Mouse (Mus musculus) intestine, embryonic 16.5 days (tissue): ENCODE data around the gene Mtpn. TPM values are rescaled to one million over a fixed set of nuclear protein-coding genes. Genes with fewer than 3 reads are reported as not detected.

Experiments used
- ATAC-seq: fragments of 200-750 bp; cut with Nextera tagmentation; 2 replicates; pipeline ENCODE4 v1.8.0; 2017; ENCODE audit warnings: moderate TSS enrichment, moderate library complexity
- H3K27ac ChIP-seq: fragments of 300-500 bp; sonication (generic); 2 replicates; pipeline ENCODE4 v1.5.1; 2014; ENCODE audit warnings: mild to moderate bottlenecking, low read length
- H3K27me3 ChIP-seq: fragments of 300-500 bp; sonication (generic); replicated peaks from 2 replicates; pipeline ENCODE4 v1.6.1; 2014; ENCODE audit warnings: low read length, control low read depth, mixed read lengths; ENCODE audit not compliant: control insufficient read depth, insufficient read depth
- H3K36me3 ChIP-seq: fragments of 300-500 bp; sonication (generic); 2 replicates; pipeline ENCODE4 v1.6.1; 2014; ENCODE audit warnings: low read length, control low read depth; ENCODE audit not compliant: control insufficient read depth, insufficient read depth
- H3K4me1 ChIP-seq: fragments of 300-500 bp; sonication (generic); 2 replicates; pipeline ENCODE4 v1.6.1; 2014; ENCODE audit warnings: low read length, control low read depth, mixed read lengths; ENCODE audit not compliant: control insufficient read depth, insufficient read depth
- H3K4me2 ChIP-seq: fragments of 300-500 bp; sonication (generic); 2 replicates; pipeline ENCODE4 v1.6.1; 2014; ENCODE audit warnings: low read depth, low read length, control low read depth
- H3K4me3 ChIP-seq: fragments of 300-500 bp; sonication (generic); 2 replicates; pipeline ENCODE4 v1.5.1; 2014; ENCODE audit warnings: mild to moderate bottlenecking, low read length
- H3K9ac ChIP-seq: fragments of 300-500 bp; sonication (generic); 2 replicates; pipeline ENCODE4 v1.6.1; 2014; ENCODE audit warnings: low read depth, low read length
- H3K9me3 ChIP-seq: fragments of 300-500 bp; sonication (generic); 2 replicates; pipeline ENCODE4 v1.6.1; 2016; ENCODE audit warnings: low read length, control low read depth; ENCODE audit not compliant: control insufficient read depth
- WGBS: fragments of 180-500 bp; shearing (Covaris S2); extraction: QIAGEN DNeasy Blood & Tissue Kit; methylation state at CpG from one replicate; pipeline ENCODE4 v1.1.7; 2014; 5-methylcytosine and 5-hydroxymethylcytosine counted together
- microRNA-seq: library from miRNA; unstranded; fragments of <30 nt; microRNA quantifications from one replicate; pipeline ENCODE4, GENCODE M21; 2016
- polyA plus RNA-seq: library from polyadenylated mRNA; unstranded; fragments of >200 nt; fragmentation: Nextera tagmentation; extraction: Ambion mirVana; gene quantifications from 2 replicates; pipeline ENCODE4 v1.2.1, GENCODE M21; 2015

The Mtpn gene
- polyA plus RNA-seq, 1 experiment from 2014 or later, result 136 TPM

- ATAC-seq, result no peak
- Histone ChIP-seq H3K4me3 (no peak overlapping the region), H3K4me2 (no peak overlapping the region), H3K27ac (no peak overlapping the region), H3K36me3 (no peaks in the 10 kb centered on the region), H3K27me3 (no peaks in the 10 kb centered on the region), H3K4me1 (no peaks in the 10 kb centered on the region), H3K9ac (no peak overlapping the region), H3K9me3 (no peaks in the 10 kb centered on the region)
- WGBS, result 91% methylated on average over 1 of the region's 1 CpGs
These were observed 77.2 kb downstream of the Mtpn start for GRCm38 (mm10) chr6:35462484-35462883.

Small RNA genes within 50 kb of the gene (microRNA-seq; reads per million reads assigned to microRNA genes)
- gene Gm23053, result not detected

Other genes with a start within 250 kb of the Mtpn start
- 0.27 and 0.43 TPM in 2 replicates for gene Slc13a4, start 231.8 kb downstream of the Mtpn start, polyA plus RNA-seq
- 1.8 and 2.1 TPM in 2 replicates for gene Fam180a, start 213.7 kb downstream of the Mtpn start, polyA plus RNA-seq